Mouse (Mus musculus): ENCODE measurements at regions not wholly inside any gene's neighbourhood (a gene's known extent, or its start where the extent isn't known, plus 50 kb on each side); places are given as distances from the start of the nearest gene placed in this dataset.

DNA sequence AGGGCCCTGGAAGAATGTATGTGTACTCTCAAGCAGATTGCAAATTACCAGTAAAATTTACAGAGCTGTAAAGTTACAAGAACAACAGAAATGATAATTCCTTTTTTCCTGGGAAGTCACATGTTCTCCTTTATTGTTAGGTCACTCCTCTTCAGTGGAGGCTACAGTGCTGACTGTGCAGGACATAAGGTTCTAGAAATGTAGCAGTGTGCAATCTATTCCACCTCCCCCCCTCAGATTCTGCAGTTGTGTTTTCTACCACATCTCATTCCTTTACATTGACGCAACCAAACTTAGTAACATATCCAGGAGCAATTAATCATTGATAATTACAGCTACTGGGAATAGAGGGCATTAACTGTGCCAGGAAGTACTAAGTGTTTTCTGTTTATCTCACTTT is 385.3 kb upstream of the Tnc start:
- DNase-seq (ENCODE audit: low read depth), result no peak

DNA sequence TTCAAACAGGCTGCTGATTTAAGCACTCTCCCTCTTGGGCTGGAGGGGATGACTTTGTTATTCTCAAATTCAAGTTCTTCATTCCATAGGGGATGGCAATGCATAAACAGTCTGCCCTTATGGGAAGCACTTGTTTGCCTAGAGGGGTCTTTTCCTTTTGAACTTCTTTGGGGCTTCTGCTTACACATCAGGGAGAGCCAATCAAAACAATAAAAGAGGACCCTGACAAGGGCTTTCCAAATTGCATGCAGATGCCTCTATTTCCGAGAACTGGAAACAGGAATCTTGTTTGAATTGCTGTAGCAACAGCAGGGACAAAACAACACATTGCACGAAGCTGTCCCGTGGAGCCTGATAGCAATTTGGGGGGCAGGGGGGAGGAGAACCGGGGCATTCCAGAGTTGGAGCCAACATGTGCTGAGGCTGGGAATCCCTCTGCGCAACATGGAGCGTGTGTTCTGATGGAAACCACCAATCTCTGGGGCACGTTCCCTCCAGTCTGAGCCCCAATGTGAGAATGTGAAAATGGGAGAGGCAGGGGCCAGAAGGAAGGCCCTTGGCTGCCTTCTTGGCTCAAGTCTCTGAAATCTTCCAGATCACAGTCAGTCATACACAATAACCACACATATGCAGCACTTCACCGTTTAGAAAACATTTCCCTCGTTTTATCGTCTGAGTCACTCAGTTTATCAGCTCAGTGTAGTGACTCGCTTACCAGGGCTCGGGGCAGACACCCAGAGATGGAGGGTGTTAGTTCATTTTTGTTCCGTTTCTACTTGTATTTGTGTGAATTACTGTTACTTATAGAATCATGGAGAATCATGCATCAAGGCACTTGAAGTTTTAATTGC is 391.2 kb upstream of the Tnc start:
- no peak for DNase-seq (ENCODE audit: low read depth)

DNA sequence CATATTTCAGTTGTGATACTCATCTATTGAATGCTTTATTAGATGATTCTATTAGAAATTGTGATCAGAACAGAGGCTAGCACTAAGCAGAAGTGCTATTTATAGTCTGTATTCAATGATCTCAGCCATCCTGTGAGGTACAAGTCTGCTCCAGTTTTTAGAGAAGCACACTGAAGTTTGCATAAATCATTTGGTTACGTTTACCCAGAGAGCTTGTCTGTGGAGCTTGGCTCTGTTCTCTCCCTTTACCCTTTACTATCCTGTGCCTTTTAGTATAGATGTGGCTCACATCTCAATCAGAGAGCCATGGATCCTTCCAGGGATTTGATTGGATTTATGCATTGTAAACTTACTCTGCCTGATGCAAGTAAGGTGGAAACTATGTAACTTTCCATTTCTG is 404.6 kb upstream of the Tnc start:
- no peak for DNase-seq (ENCODE audit: low read depth)

DNA sequence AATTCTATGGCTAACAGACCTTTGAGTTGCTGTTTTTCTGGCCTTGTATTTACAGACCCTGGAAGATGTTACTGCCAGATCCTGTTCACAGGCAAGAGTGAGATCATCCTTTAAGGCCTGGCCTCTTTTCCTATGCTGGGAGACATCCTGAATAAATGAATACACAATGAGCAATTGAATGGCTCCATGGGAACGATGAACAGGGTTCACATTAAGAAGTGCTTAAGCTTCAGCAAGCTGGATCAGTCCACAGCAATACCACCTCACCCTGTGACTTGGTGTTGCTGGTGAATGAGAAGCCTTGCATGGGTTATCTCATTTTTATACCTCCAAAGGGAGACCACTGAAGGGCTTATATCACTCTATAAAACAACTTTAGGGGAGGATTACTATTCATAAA is 405.1 kb upstream of the Tnc start:
- DNase-seq (ENCODE audit: low read depth), result no peak

DNA sequence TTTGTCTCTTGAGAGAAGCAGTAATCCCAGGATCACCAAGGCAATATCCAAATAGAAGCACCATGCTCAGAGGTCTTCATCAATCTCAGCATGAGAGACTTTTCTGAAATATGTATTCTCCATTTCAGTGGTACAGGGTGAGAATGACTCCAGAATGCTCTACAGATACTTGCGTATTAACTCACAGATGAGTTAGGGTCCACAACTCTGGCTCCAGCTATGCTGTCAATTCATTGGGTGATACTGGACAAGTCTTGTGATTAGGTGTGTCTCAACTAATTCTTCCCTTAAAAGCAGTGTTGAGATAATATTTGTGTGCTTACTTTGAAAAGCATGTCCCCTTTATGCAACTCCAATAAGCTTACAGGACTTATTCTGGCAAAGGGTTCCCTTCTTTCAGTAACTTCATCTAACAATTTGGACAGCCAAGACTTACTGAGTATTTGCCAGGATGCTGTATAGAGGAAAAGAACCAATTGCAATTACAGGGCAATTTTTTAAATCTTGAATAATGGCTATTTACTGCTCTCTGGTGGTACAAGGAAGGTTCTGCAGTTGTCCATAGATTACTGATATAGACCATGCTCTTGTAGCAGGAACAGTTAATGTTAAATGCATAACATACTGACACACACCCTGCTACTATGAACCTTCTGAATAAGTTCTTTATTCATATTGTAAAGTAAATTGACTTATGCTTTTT is 445.6 kb upstream of the Tnc start:
- no peak for DNase-seq (ENCODE audit: low read depth)

DNA sequence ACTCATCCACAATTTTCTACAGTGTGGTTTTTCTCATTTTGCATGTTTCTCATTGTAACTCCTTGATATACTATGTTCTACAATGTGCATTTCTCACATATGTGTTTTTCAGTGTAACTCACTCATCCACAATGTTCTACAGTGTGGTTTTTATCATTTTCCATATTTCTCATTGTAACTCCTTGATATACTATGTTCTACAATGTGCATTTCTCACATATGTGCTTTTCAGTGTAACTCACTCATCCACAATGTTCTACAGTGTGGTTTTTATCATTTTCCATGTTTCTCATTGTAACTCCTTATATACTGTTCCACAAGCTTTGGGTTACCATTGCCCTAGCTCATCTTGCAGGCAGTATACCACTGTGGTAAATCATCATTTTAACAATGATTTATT is 450.9 kb upstream of the Tnc start:
- peak; percentile 70 for DNase-seq (ENCODE audit: low read depth)

DNA sequence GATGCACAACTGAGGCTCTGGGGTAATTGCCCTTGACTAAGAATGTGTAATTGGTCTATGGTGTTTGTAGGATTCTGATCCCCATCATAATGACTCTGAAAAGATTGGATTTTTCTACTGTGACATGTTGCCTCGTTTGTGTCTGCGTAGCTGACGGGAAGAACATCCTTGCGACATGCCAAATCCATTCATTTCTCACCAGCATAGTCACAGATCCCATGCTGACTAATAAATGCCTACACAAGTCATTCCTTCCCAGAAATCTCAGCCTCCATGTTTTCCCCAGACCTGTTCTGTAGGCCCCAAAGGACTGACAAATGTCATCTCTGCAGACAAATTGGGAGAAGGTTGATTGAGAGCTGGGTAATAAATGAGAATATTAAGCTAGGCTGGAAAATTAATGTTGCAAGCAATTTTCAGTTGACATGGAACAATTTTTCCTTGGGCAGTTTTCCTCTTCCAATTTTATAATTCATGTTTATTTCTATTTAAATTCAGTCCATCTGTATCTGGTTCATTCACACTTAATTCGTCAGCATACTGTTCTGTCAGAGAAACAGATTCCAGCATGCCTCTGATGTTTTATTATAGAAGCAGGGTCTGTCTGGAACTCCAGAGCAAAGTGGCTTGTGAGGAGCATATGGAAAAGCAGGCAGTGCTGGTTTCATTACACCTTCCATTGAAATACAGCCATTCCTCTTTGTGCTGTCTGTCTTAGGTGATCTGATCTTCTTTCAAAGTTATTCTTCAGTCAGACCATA is 454.0 kb upstream of the Tnc start:
- DNase-seq (ENCODE audit: low read depth), result no peak

DNA sequence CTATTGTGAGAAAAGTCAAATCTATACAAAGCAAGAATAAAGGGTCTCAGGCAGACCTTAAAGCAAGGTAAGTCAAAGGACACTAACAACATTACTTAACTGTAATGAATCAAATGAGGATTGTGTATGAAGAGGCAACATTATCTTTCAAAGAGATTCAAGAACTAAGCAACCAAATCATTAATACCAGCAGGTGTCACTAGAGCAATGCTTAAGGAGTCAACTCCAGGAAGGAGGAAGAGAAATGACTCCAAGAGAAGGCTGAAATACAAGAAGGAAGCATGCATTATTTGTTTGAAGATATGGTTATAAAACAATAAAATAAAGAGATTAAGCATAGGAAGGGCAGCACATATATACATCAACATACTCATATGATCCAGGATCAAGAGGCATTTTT is 475.1 kb upstream of the Tnc start:
- no peak for DNase-seq (ENCODE audit: low read depth)

DNA sequence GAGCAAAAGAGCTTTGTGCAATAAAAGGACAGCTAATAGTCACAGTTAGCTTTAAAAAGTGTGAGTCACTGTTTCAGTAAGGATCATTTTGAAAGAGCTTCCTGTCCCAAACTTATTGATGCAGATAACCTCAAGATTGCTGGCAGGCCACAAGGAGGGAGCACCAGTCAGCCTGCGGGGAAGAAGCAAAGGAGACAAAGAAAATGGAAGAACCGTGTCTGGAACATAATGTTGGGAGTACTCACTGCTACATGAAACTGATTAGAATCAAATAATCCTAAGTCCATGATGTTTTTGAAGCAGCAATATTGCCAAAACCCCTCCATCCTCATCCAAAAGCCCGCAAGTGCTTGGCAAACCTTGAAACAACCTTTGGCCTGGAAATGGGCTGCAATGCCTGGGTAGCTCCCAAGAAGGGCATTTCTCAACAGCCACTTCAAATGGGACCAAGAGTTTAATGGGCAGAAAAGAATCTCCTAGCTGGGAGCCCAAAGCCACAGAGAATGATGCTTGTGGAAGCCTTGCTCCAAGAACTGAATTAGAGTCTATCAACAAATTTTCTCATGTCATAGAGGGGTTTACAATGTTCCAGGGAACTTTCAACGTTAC is 481.0 kb upstream of the Tnc start:
- no peak for DNase-seq (ENCODE audit: low read depth)

DNA sequence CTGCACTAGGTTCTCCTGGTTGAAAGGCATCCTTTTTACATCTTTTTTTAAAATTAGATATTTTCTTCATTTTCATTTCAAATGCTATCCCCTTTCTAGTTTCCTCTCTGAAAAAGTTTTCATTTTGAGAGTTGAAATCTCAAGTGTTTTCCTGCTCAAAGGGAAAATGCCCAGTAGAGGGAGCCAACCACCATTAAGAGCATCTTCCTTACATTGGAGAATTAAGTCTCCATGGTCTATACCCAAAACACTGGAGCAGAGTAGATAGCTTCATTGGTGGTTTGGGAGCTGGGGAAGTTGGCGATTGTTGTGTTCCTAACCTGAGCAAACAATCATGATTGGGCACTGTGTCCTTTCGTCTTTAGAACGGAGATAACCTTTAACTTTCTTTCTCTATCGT is 483.8 kb upstream of the Tnc start:
- DNase-seq (ENCODE audit: low read depth), result no peak

DNA sequence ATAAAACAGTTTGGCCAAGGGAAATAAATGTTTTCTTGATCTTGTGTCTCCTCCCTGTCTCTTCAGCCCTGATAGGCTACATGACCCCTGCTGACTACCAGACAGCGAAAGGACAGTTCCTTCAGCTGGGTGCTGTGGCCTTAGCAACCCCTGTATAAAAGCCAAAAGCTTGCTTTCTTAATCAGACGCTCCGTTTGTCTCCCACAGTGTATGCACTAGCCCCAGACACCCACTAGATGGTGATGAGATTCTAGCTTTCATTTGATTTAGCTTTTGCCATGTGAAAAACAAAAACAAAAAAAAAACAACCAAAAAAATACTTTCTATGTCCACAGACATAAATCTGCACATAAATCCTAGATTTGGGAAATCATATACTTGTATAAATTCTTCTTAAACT is 486.2 kb upstream of the Tnc start:
- no peak for DNase-seq (ENCODE audit: low read depth)

DNA sequence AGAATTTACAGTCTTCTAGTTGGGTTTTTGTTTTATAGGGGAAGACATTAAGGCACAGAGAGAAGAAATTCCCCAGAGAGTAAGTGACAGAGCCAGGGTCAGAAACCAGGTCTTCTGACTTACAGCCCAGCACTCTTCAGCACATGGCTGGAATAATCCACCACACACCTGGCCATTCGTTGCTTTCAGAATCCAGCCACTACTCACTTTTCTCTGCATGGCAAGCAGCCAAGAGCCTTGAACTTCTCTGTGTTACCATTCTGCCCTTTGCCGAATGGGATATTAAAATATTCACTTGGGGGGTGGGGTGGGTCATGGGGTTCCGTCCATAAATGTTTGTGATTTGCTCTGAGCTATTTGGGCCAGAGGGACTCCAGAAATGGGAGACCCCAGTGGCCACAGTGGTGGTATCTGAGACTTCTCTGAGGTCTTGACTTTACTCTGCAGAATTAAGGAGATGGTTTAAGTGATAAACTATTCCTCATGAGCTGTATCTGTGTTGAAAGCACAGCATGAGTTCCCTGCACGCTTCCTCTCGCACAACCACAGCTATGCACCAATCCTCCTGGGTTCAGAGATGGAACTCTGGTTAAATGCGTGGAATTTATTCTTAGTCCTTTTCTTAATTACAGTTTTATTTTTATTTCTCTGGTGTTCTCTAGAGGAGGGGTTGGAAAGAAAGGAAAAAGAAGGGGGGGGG is 488.9 kb upstream of the Tnc start:
- DNase-seq (ENCODE audit: low read depth), result no peak

DNA sequence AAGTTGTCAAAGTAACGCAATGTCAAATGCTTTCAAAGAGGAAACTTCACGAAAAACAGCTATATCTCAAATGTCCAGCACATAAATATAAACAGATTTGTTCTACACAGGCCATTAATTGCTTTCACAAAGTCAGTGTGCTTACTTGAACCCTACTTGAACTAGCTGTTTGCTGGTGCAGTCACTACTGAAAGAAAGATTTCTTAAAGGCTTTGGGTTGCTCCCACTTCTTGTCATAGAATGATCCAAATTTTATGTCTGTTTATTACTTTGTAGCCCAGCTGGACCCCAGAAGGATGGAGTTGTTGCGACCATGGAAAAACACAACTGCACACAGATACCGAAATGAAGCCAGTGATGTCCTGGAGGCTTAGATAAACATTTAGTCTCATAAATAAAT is 491.2 kb upstream of the Tnc start:
- DNase-seq (ENCODE audit: low read depth), result no peak

DNA sequence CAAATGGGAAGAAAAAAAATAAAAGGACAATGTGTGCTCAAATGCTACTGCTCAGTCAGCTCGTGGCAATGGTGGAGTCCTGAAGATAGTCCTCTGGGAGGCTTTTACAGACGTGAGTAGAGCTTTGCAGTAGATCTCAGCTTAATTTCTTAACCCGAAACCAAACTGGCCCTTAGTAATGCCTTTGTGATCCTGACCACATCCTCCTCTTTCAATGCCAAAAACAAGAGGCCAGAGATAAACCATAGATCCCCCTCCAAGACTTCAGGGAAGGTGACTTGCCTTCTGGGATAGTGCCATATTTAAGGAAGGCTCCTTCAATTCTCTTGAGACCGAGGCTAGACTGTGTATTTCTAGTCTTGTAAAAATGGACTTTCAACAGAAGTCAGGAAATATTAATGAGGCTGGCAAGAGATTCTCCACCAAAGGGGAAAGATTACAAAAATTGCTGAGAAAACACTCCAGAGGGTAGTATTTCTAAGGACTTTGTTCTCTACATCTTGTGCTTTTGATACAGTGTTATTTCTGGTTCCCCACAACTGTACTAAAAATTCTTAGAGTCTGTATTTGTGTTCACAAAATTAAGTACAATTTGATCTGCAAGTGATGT is 497.9 kb upstream of the Tnc start:
- DNase-seq (ENCODE audit: low read depth), result no peak

DNA sequence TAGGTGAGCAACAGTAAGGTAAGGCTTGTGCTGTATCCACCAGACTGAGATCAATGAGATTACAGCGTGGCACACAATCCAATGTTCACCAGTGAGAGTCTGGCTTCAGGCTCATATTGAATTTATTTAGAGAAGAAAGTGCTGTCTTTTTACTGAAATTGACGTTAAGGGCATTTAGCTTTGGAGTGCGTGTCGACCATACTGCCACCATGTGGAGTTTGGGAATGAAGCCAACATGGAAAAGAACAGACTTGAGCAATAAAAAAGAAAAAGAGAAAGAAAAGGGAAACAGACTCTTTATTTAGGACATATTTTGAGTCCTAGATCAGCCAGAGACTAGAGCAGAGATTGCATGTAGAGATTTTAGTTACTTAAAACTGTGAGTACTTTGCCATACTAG is 499.6 kb upstream of the Tnc start:
- DNase-seq (ENCODE audit: low read depth), result no peak

DNA sequence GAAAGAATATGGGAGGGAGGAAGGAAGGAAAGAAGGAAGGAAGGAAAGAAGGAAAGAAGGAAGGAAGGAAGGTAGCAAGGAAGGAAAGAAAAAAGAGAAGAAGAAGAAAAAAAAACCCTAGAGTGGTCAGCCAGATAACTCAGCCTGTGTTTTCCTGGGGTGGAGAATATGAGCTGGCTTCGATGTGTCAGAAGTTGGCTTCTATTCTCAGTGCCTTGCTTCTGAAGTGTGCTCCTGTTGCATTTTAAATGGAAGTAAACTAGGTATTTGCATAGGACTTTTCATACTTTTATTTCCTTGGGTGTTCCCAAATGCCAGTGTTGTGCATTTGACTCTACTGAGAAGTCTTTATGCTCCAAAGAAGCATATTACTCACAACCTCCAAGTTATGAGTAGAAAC is 515.7 kb upstream of the Tnc start:
- no peak for DNase-seq (ENCODE audit: low read depth)

DNA sequence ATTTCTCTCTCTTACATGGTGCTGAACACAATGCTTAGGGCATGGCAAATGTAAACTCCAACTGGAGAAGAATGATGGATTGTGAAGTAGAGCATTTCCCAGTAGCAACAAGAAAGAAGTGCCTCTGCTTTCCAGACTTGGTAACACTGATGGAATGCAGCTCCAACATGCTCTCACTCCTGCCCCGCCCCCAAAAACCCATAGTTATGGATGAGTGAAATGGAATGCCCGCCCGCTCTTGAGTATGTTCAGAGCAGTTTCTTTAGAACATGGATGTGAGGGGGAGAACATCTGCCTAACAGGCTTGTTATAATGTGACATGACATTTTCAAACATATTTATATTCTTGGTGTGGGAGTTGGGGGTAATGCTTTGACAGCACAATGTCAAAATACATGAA is 517.2 kb upstream of the Tnc start:
- no peak for DNase-seq (ENCODE audit: low read depth)

DNA sequence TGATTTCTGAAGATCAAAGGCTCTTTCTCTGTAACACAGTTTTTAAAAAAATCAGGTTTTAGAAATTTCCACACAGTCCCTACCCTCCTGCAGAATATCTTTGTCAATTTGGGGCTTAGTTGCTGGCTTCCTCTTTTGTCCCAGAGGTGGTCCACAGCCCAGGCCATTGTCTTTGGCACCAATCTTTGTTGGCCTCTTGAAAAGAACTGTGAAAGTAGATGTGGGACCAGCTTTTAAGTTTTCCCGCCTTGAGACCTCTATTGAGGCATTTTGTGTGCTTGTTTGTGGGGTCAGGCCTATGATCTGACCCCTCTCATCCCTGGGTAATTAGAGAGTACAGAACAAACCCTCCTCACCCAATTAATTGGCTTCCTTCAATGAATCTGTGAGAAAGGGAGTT is 523.9 kb upstream of the Tnc start:
- no peak for DNase-seq (ENCODE audit: low read depth)

DNA sequence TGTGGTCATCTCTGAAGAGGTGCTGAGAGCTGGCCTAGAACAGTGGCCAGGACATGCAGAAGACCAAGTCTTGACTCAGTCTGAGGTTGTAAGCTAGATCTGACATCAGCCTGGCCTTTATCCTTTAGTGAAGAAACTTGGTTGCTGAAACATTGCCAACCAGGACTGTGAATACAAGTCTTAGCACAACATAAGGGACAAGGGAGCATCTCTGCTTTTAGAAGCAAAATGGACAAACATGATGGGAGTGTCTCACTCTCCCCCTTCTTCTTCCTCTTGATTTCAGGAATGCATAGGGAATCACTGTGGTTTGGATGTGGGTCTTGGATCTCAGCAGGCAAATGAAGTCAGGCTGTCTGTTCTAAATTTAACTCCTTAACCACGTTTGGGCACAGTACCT is 529.1 kb upstream of the Tnc start:
- no peak for DNase-seq (ENCODE audit: low read depth)

DNA sequence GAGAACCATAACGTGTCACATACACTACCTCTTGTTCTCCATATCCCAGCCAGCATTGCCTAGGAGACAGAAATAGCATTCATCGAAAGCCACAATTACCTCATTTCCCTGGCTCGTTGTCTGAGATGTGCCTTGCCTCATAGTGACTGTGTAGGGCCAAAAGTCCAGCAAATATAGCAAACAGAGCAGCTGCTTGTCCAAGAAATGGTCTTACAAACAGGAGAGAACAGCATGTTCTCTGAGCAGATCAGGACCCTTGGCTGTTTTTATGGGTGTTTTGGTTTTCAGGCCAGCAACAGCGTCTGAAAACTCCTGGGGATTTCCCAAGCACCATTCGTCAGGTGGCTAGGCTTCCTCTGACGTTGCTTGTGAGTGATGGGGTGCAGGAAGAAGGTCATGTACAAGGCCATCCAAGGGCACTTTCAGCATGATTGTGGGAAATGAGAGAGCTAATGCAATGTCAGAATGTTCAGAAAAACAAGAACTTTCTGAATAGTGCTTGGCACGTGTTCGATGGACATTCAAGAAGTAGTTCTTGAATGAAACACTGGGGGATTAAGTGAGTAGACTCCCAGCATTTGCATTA is 528.9 kb upstream of the Pappa start:
- no peak for DNase-seq (ENCODE audit: low read depth)

DNA sequence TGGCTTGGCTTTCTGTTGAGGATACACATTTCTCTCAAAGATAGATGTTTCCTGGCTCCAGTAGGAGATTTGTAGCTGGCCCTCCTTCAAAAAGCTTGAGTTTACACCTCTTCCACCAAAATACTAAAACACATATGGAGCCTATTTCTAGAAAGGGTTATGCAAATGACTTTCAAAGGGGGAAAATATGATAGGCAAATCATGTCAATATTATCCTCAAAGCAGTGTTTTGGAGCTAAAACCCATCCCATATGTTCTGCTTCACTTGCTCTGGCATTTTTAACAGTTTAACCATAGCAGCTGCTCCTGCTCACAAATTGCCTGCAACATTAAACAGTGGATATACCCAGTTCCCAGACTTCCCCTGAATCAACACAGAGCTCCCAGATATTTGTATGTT is 525.5 kb upstream of the Pappa start:
- no peak for DNase-seq (ENCODE audit: low read depth)
